Mouse (Mus musculus): ENCODE data around the gene Hsd3b7.

DNA sequence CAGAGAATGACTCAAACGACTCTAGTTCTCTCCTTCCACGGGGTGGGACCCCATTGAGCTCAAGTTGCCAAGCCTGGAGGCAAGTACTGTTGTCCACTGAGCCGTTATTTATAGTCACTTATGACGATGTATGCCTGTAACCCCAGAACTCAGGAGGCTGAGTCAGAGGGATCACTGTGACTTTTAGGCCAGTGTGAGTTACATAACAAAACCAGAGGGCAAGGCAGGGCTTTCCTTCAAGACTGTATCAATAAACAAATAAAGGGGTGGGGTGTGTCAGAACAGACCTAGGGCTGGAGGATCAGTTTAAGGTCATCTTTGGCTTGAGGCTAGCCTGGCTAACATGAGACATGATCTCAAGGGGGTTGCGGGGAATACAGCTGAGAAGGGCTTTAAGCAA lies 50.5 kb downstream of the Hsd3b7 start:
- no peak for TF ChIP-seq CTCF (IDR thresholded peaks at IDR 0.05; ENCODE audit: low read depth)
- TF ChIP-seq EP300 (IDR thresholded peaks at IDR 0.05; ENCODE audit: low read depth) = no peak

All from heart, postnatal 0 days (tissue).